Mouse (Mus musculus) myocyte (in vitro differentiated cells): Measurements from ENCODE around the gene Gpr18. TPM values are rescaled to one million over a fixed set of nuclear protein-coding genes. Genes with fewer than 3 reads are reported as not detected.

Source experiments
- H3K27me3 ChIP-seq: one replicate; pipeline ENCODE4 v1.6.1; 2011; ENCODE audit not compliant: control insufficient read depth, insufficient read depth, insufficient read length
- H3K36me3 ChIP-seq: one replicate; pipeline ENCODE4 v1.6.1; 2011; ENCODE audit not compliant: control insufficient read depth, insufficient read depth
- H3K4me2 ChIP-seq: one replicate; pipeline ENCODE4 v1.6.1; 2011; ENCODE audit warnings: low read depth, control low read depth
- H3K4me3 ChIP-seq: one replicate; pipeline ENCODE4 v1.5.1; 2011; ENCODE audit warnings: mild to moderate bottlenecking, control low read depth, moderate library complexity
- H3K79me2 ChIP-seq: one replicate; pipeline ENCODE4 v1.6.1; 2011; ENCODE audit not compliant: control insufficient read depth, insufficient read depth
- H3ac ChIP-seq: one replicate; pipeline ENCODE4 v1.6.1; 2011; ENCODE audit not compliant: control insufficient read depth, insufficient read length
- CEBPB ChIP-seq: IDR thresholded peaks from 2 replicates; pipeline ENCODE4 v1.6.1; 2011; ENCODE audit warnings: mild to moderate bottlenecking, moderate library complexity; ENCODE audit not compliant: poor library complexity, insufficient read depth, severe bottlenecking
- E2F4 ChIP-seq: IDR thresholded peaks from one replicate; pipeline ENCODE4 v1.6.1; 2011; ENCODE audit warnings: mild to moderate bottlenecking, control low read depth, moderate library complexity; ENCODE audit not compliant: insufficient read depth
- MAX ChIP-seq: IDR thresholded peaks from one replicate; pipeline ENCODE4 v1.6.1; 2011; ENCODE audit warnings: low read depth, mild to moderate bottlenecking, control low read depth
- MYOD1 ChIP-seq, 3 experiments: IDR thresholded peaks; one replicate each; pipeline ENCODE4 v1.6.1; 2011; ENCODE audit warnings: control low read depth in 2 of 3, low read depth in 2 of 3, mild to moderate bottlenecking in 2 of 3, moderate library complexity in 1 of 3; ENCODE audit not compliant: insufficient read length in 2 of 3, control insufficient read depth in 1 of 3
- MYOG ChIP-seq, 3 experiments: IDR thresholded peaks; one replicate each; pipeline ENCODE4 v1.6.1; 2011; ENCODE audit warnings: control low read depth in 2 of 3, low read depth in 2 of 3, mild to moderate bottlenecking in 2 of 3; ENCODE audit not compliant: insufficient read length in 2 of 3, control insufficient read depth in 1 of 3, insufficient read depth in 1 of 3
- POLR2A ChIP-seq: IDR thresholded peaks from one replicate; pipeline ENCODE4 v1.6.1; 2011; ENCODE audit warnings: low read depth, mild to moderate bottlenecking, control low read depth, moderate library complexity; ENCODE audit not compliant: insufficient read length
- POLR2AphosphoS2 ChIP-seq: IDR thresholded peaks from one replicate; pipeline ENCODE4 v1.6.1; 2011; ENCODE audit warnings: low read depth, control low read depth; ENCODE audit not compliant: insufficient read length
- REST ChIP-seq: IDR thresholded peaks from one replicate; pipeline ENCODE4 v1.6.1; 2011; ENCODE audit warnings: mild to moderate bottlenecking, control low read depth, moderate library complexity; ENCODE audit not compliant: insufficient read depth, insufficient read length
- SRF ChIP-seq: IDR thresholded peaks from one replicate; pipeline ENCODE4 v1.6.1; 2011; ENCODE audit warnings: low read depth; ENCODE audit not compliant: control insufficient read depth, insufficient read length
- TCF12 ChIP-seq: IDR thresholded peaks from one replicate; pipeline ENCODE4 v1.6.1; 2011; ENCODE audit warnings: mild to moderate bottlenecking, control low read depth; ENCODE audit not compliant: poor library complexity, insufficient read depth, severe bottlenecking
- TCF3 ChIP-seq: IDR thresholded peaks from one replicate; pipeline ENCODE4 v1.6.1; 2011; ENCODE audit warnings: low read depth, control low read depth; ENCODE audit not compliant: insufficient read length
- USF1 ChIP-seq: IDR thresholded peaks from one replicate; pipeline ENCODE4 v1.6.1; 2011; ENCODE audit warnings: low read depth, mild to moderate bottlenecking, control low read depth, moderate library complexity
- polyA plus RNA-seq: library from polyadenylated mRNA; unstranded; fragments of >200 nt; fragmentation: generic; extraction: Trizol; gene quantifications from one replicate; pipeline ENCODE4 v1.2.1, GENCODE M21; 2012; ENCODE audit warnings: missing spikeins

Gene Gpr18
- polyA plus RNA-seq, 1 experiment = not detected

DNA sequence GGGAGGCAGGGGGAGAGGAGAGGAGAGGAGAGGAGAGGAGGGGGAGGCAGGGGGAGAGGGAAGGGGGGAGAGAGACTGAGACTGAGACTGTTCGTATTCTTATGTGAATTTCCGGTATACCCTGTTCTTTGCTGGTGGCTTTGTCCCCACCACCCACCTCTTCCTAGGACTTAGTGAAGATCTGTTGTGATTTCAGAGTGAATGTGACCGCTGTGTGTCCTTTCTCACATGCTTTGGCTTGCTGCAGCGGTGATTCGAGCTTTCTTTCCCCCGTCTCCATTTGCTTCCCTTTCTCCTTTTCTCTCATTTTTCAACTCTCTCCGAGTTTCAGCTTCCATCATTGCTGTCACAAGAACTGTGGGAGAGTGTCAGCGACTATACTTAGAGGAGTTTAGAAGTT lies 31.1 kb upstream of the Gpr18 start:
- Histone ChIP-seq H3K36me3 (no peaks in the 10 kb centered on the region), H3ac (no peak overlapping the region), H3K79me2 (no peaks in the 10 kb centered on the region), H3K27me3 (no peaks in the 10 kb centered on the region), H3K4me2 (no peak overlapping the region), H3K4me3 (no peak overlapping the region)
- no peak for TF ChIP-seq MYOD1 (IDR thresholded peaks at IDR 0.05; ENCODE audit: control insufficient read depth in 1 of 3, insufficient read length in 2 of 3, low read depth in 2 of 3)
- no peak for TF ChIP-seq USF1
- TF ChIP-seq CEBPB = no peak
- no peak for TF ChIP-seq TCF12
- no peak for TF ChIP-seq MAX
- no peak for TF ChIP-seq E2F4
- no peak for TF ChIP-seq MYOG (IDR thresholded peaks at IDR 0.05; ENCODE audit: control insufficient read depth in 1 of 3, insufficient read depth in 1 of 3, insufficient read length in 2 of 3, low read depth in 2 of 3)
- no peak for TF ChIP-seq POLR2A
- TF ChIP-seq TCF3 = no peak
- TF ChIP-seq SRF = no peak
- no peak for TF ChIP-seq POLR2AphosphoS2
- no peak for TF ChIP-seq REST

DNA sequence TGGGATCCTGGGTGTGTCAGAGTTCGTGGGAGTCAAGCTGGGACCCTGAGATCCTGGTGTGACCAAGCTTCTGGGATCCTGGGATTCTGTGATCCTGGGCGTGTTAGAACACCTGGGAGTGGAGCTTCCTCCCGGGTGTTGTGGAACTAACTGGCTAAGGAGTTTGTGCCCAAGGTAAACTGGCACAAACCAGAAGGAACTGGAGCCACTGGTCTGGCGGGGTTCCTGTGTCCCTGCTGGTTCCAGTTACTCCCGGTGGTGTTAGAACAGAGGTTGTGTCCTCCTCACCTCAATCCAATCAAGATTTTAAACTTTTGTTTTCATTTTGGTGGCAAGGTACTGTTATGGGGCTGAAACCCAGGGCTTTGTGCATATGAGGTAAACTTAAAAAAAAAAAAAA lies 30.6 kb upstream of the Gpr18 start:
- no peak for TF ChIP-seq MYOD1 (IDR thresholded peaks at IDR 0.05; ENCODE audit: control insufficient read depth in 1 of 3, insufficient read length in 2 of 3, low read depth in 2 of 3)
- no peak for TF ChIP-seq POLR2A
- TF ChIP-seq TCF3 = no peak
- TF ChIP-seq REST = no peak
- no peak for TF ChIP-seq E2F4
- H3K36me3 ChIP-seq = no peaks in the 10 kb centered on the region
- no peak overlapping the region for H3ac ChIP-seq
- no peak overlapping the region for H3K4me3 ChIP-seq
- H3K27me3 ChIP-seq = no peaks in the 10 kb centered on the region
- no peak overlapping the region for H3K4me2 ChIP-seq
- no peaks in the 10 kb centered on the region for H3K79me2 ChIP-seq

DNA sequence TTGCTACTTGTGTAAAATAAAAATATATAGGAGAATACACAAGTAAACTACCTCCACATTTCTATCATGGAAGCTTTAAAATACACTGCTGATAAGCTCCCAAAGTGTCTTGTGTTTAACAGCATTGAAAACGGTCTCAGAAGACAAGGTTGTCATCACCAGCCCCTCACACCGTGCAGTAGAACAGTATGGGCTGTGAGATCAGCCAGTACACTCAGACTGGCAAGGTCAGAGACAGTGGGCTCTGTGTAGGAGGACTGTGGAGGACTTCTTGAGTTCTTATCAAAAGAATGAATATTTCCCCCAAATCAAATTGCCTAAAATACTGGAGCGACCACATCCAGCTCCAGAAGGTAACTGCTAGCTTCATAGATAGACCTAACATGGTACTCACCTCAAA lies 24.0 kb upstream of the Gpr18 start:
- no peaks in the 10 kb centered on the region for H3K79me2 ChIP-seq
- no peaks in the 10 kb centered on the region for H3K36me3 ChIP-seq
- no peak overlapping the region for H3K4me3 ChIP-seq
- no peak overlapping the region for H3K4me2 ChIP-seq
- TF ChIP-seq E2F4 (no peak), USF1 (no peak), MYOD1 (IDR thresholded peaks at IDR 0.05; ENCODE audit: control insufficient read depth in 1 of 3, insufficient read length in 2 of 3, low read depth in 2 of 3) (no peak), REST (no peak), POLR2AphosphoS2 (no peak), CEBPB (no peak)
- H3K27me3 ChIP-seq = no peaks in the 10 kb centered on the region
- no peak overlapping the region for H3ac ChIP-seq

DNA sequence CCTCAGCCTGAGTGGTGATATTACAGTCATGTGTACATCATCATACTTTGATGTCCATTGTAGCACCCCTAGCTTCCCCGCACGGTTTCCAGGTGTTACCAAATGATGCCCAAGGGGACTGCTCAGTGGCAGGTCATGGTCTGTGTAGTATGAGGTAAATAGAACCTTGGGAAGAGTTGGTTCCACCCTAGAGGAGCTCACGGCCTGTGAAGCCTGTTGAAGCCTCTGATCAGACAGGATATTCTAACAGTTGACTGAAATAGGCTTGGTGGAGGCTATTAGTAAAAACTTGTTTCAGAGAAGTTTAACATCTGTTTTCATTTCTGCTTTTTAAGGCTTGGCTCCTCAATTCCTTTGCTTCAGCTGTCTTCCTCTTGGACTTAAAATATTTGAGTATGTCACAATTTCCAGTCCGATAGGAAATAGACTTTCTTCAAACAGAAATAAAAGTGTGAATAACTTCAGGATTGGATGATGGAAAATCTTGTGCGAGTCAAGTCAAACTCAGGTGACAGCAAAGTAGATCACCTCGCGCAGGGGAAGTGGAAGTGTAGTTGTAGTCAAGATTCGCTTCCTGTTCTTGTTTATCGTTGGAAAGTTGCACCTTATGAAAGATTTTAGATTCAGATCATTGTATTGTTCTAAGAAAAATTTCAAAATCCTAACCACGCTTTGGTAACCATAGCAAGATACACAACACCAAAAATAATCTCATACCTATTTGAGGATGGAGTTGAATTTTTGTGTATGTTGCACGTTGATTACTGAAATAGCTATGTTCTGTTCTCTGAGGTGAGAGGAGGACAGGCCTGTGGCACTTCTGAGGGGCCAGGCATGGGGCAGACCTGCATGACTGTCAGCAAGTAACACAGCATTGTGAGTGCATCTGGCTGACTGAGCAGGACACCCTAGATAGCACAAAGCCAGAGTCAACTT lies 22.9 kb upstream of the Gpr18 start:
- Histone ChIP-seq H3K4me3 (no peak overlapping the region), H3ac (no peak overlapping the region), H3K4me2 (no peak overlapping the region), H3K27me3 (no peaks in the 10 kb centered on the region), H3K79me2 (no peaks in the 10 kb centered on the region), H3K36me3 (no peaks in the 10 kb centered on the region)
- TF ChIP-seq MYOD1 (IDR thresholded peaks at IDR 0.05; ENCODE audit: control insufficient read depth in 1 of 3, insufficient read length in 2 of 3, low read depth in 2 of 3) = no peak
- no peak for TF ChIP-seq E2F4
- TF ChIP-seq TCF3 = no peak
- TF ChIP-seq REST = no peak
- no peak for TF ChIP-seq TCF12
- TF ChIP-seq CEBPB = no peak
- no peak for TF ChIP-seq USF1
- no peak for TF ChIP-seq POLR2A
- no peak for TF ChIP-seq POLR2AphosphoS2
- no peak for TF ChIP-seq MAX
- no peak for TF ChIP-seq MYOG (IDR thresholded peaks at IDR 0.05; ENCODE audit: control insufficient read depth in 1 of 3, insufficient read depth in 1 of 3, insufficient read length in 2 of 3, low read depth in 2 of 3)
- TF ChIP-seq SRF = no peak

DNA sequence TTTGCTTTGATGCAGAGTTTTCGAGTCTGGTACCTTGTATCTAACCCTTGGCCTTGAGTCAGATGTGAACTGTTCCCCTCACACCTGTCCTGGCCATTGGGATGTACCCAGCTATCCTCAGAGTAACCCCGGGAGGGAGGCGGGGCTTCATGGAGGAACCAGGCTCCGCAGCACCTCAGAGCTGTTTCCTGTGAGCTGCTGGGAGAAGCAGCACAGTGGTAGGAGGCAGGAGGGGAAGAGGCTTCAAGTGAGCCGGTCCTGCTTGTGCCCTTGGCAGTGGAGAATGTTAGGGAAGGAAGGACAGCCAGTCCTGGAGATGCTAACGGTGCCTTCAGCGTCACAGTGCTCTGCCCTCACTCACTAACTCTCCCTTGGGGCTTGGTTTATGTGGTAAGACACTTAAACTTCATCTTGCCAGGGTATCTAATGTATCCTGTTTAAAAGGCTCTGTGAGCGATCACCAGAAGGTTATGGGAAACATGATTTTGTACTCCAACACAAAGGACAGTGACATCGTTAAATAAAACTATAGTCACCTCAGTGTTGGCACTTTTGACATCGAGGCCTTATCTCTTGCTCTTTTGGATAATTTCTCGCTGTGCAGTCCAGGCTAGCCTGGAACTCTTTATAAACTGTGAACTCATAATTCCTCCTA lies 22.1 kb upstream of the Gpr18 start:
- H3K79me2 ChIP-seq = no peaks in the 10 kb centered on the region
- H3K4me2 ChIP-seq = no peak overlapping the region
- no peak overlapping the region for H3K4me3 ChIP-seq
- TF ChIP-seq POLR2A (no peak), MAX (no peak), TCF12 (no peak), CEBPB (no peak), TCF3 (no peak), REST (no peak), E2F4 (no peak), MYOD1 (IDR thresholded peaks at IDR 0.05; ENCODE audit: control insufficient read depth in 1 of 3, insufficient read length in 2 of 3, low read depth in 2 of 3) (no peak), SRF (no peak), USF1 (no peak), POLR2AphosphoS2 (no peak), MYOG (IDR thresholded peaks at IDR 0.05; ENCODE audit: control insufficient read depth in 1 of 3, insufficient read depth in 1 of 3, insufficient read length in 2 of 3, low read depth in 2 of 3) (no peak)
- no peak overlapping the region for H3ac ChIP-seq
- H3K27me3 ChIP-seq = no peaks in the 10 kb centered on the region
- peaks cover 3% of the 10 kb centered on the region for H3K36me3 ChIP-seq
